Mouse (Mus musculus) embryonic facial prominence, embryonic 14.5 days (tissue): Measurements from ENCODE around the gene Mmp21. TPM values are rescaled to one million over a fixed set of nuclear protein-coding genes. Genes with fewer than 3 reads are reported as not detected.

Experiments
- polyA plus RNA-seq: library from polyadenylated mRNA; unstranded; fragments of >200 nt; fragmentation: Nextera tagmentation; extraction: Ambion mirVana; gene quantifications from 2 replicates; pipeline ENCODE4 v1.2.1, GENCODE M21; 2014

Mmp21 gene
- polyA plus RNA-seq, 1 experiment from 2014 or later, result 0.08 TPM

Other genes starting within 250 kb of the Mmp21 start
- gene Tex36, start 77.9 kb downstream of the Mmp21 start, polyA plus RNA-seq, result not detected in 2 replicates
- gene Edrf1, start 42.5 kb downstream of the Mmp21 start, polyA plus RNA-seq, result 19.7 and 22.8 TPM in 2 replicates
- gene Bccip, start 29.3 kb upstream of the Mmp21 start, polyA plus RNA-seq, result 146 and 159 TPM in 2 replicates
- 33.5 and 35.8 TPM in 2 replicates for gene Uros, start 30.0 kb upstream of the Mmp21 start, polyA plus RNA-seq
- gene Fank1, start 96.8 kb upstream of the Mmp21 start, polyA plus RNA-seq, result 2.1 and 3.0 TPM in 2 replicates
- gene Dhx32, start 102.7 kb upstream of the Mmp21 start, polyA plus RNA-seq, result 29.4 and 32.2 TPM in 2 replicates